Mouse (Mus musculus): ENCODE measurements around the gene Olfr816. TPM values are rescaled to one million over a fixed set of nuclear protein-coding genes. Genes with fewer than 3 reads are reported as not detected.
"Not testable (repeated sequence)": the region's sequence is repeated elsewhere in the genome, so short reads cannot be mapped to it uniquely, and the experiment has no call there.

Olfr816 gene
- not detected in 2 replicates for total RNA-seq (2021)
- long read RNA-seq = 0 reads

GRCm38 (mm10) chr10:129915497-129915896 is at the start of gene Olfr816:
Olfr816 (minus strand) TSS chr10:129915597.
- DNase-seq = no peak

DNA sequence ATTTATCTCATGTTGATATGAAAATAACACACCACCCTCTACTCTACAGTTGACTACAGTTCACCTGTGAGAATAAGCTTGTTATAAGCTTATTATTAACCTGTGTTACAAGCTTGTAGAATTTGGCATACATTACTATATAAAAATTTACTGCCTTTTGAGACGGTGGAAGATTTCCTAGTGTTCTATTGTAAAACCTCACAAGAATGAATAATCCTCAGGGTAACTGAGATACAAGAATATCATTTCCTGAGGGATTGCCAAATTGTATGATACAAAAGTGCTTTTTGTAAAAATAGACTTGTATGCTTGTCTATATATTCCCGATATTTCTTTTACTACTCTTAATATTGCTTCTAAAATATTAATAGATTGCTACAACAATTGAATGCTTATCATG is 33.6 kb upstream of the Olfr816 start, which contains the start of gene Olfr818:
TSS of gene Olfr818 (minus strand) at position 101 of the 400 bp plus-strand sequence.
- no peak for DNase-seq

GRCm38 (mm10) chr10:129905767-129906166 is 9.6 kb downstream of the Olfr816 start, which contains the start of gene Olfr815:
Olfr815 (minus strand) TSS chr10:129905867.
- DNase-seq = not testable (repeated sequence)

DNA sequence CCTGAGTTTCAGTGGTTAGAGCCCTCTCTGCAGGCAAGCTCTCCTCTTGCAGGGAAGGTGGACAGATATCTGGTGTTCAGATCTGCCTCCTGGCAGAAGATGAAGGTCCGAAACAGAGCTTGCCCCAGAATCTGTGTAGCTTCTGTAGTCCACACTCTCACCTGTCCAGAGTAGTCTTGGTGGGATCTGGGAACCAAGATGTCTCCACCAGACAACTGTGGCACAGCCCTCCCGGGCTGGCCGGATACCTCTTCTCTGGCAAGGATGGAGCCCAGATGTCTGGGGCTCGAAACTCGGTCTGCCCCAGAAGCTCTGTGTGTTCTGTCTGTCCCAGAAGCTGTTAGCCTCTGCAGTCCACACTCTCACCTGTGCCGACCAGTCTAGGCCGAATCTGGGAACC is 29.5 kb downstream of the Olfr816 start:
- DNase-seq = no peak

GRCm38 (mm10) chr10:129885496-129885895 is 29.9 kb downstream of the Olfr816 start:
- DNase-seq = not testable (repeated sequence)

DNA sequence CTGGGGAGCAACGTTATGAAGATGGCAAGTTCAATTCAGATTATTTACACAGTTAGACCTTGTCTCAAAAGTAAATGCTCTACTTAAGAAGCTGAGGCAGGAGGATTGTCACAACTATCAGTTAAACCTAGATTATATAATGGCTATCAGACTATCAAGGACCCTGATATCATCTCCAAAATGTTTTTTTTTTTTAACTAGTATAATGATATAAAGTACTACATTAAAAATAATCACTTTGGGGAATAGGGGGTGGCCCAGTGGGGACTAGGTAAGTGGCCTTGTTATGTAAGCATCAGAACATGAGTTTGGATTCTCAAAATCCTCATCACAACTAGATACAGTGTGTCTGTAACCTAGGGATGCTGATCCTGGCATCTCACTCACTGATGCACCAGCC is 35.6 kb downstream of the Olfr816 start, which contains the start of gene Olfr814:
TSS of gene Olfr814 (minus strand) at position 101 of the 400 bp plus-strand sequence.
- DNase-seq = not testable (repeated sequence)

Other genes with a start within 250 kb of the Olfr816 start
- gene Olfr801, start 241.7 kb downstream of the Olfr816 start, total RNA-seq (2021) = not detected in 2 replicates
- not detected in 2 replicates for gene Olfr802, start 227.4 kb downstream of the Olfr816 start, total RNA-seq (2021)
- not detected in 2 replicates for gene Olfr803, start 221.3 kb downstream of the Olfr816 start, total RNA-seq (2021)
- not detected in 2 replicates for gene Olfr804, start 212.4 kb downstream of the Olfr816 start, total RNA-seq (2021)
- not detected in 2 replicates for gene Olfr805, start 186.2 kb downstream of the Olfr816 start, total RNA-seq (2021)
- gene Olfr806, start 173.7 kb downstream of the Olfr816 start, total RNA-seq (2021) = not detected in 2 replicates
- gene Olfr807, start 157.8 kb downstream of the Olfr816 start, total RNA-seq (2021) = not detected in 2 replicates
- gene Olfr808, start 150.1 kb downstream of the Olfr816 start, total RNA-seq (2021) = not detected in 2 replicates
- not detected in 2 replicates for gene Olfr809, start 141.0 kb downstream of the Olfr816 start, total RNA-seq (2021)
- not detected in 2 replicates for gene Olfr810, start 120.7 kb downstream of the Olfr816 start, total RNA-seq (2021)
- gene Olfr811, start 111.2 kb downstream of the Olfr816 start, total RNA-seq (2021) = not detected in 2 replicates
- not detected in 2 replicates for gene Olfr812, start 69.5 kb downstream of the Olfr816 start, total RNA-seq (2021)
- not detected in 2 replicates for gene Olfr813, start 60.2 kb downstream of the Olfr816 start, total RNA-seq (2021)
- not detected in 2 replicates for gene Olfr814, start 35.7 kb downstream of the Olfr816 start, total RNA-seq (2021)
- not detected in 2 replicates for gene Olfr815, start 9.7 kb downstream of the Olfr816 start, total RNA-seq (2021)
- gene Olfr818, start 33.5 kb upstream of the Olfr816 start, total RNA-seq (2021) = not detected in 2 replicates
- not detected in 2 replicates for gene Olfr819, start 51.7 kb upstream of the Olfr816 start, total RNA-seq (2021)
- not detected in 2 replicates for gene Olfr247, start 60.5 kb upstream of the Olfr816 start, total RNA-seq (2021)
- gene Gm10310, start 69.5 kb upstream of the Olfr816 start, total RNA-seq (2021) = not detected in 2 replicates
- not detected in 2 replicates for gene Olfr820, start 97.0 kb upstream of the Olfr816 start, total RNA-seq (2021)
- gene Olfr821, start 114.8 kb upstream of the Olfr816 start, total RNA-seq (2021) = not detected in 2 replicates
- not detected in 2 replicates for gene Olfr822, start 155.6 kb upstream of the Olfr816 start, total RNA-seq (2021)
- not detected in 2 replicates for gene Olfr823, start 199.8 kb upstream of the Olfr816 start, total RNA-seq (2021)
- not detected in 2 replicates for gene Olfr824, start 214.4 kb upstream of the Olfr816 start, total RNA-seq (2021)

Measured in adrenal gland, postnatal 25 days (tissue).